Mouse (Mus musculus): Measurements from ENCODE around the gene Mcm6. TPM values are rescaled to one million over a fixed set of nuclear protein-coding genes. Genes with fewer than 3 reads are reported as not detected.
A peak's percentile ranks its signal among the peaks of the same experiment; 100 is the strongest.

The Mcm6 gene
- 266 and 268 TPM in 2 replicates for polyA plus RNA-seq (2015; fragmentation: Nextera tagmentation; extraction: Ambion mirVana)

DNA sequence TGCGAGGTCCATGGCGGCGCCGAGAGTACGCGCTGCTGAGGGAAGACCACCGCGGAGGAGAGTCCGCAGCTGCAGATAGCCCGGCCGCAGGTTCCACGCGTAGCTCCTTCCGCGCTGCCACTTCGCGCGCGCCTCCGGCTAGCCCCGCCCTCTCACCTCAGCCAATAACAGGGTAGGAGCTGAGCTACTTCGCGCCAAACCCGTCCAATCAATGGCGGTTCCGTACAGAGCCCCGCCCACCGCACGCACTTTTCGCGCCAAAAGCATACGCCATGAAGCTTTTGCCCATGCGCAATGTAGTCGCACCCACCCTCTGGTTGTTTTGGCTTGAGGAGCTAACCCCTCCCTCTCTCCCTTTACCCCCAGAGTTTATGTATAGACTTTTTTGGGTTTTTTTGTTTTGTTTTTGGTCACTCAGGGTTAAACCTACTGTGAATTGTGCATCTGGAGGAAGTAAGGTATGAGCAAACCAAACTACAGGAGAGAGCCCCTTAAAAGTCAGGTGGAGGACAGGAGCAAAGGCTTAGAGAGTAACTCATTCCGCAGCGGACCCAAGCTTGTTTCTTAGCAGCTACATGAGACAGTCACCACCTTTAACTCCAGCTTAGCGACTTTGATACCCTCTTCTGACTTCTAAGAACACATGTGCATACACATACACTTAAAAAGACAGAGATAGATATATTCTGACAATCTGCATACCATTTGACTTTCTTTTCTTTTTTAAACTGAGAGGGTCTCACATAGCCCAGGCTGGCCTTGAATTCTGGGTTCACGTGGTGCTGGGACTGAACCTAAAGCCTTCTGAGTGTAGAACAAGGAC is at the start of gene Mcm6:
TSS of gene Mcm6 (minus strand) at position 111 of the 823 bp plus-strand sequence.
- Histone ChIP-seq H3K36me3 (peaks cover 31% of the 10 kb centered on the region), H3K27me3 (no peaks in the 10 kb centered on the region)
- WGBS: 2% methylated on average over 38 of the region's 38 CpGs

DNA sequence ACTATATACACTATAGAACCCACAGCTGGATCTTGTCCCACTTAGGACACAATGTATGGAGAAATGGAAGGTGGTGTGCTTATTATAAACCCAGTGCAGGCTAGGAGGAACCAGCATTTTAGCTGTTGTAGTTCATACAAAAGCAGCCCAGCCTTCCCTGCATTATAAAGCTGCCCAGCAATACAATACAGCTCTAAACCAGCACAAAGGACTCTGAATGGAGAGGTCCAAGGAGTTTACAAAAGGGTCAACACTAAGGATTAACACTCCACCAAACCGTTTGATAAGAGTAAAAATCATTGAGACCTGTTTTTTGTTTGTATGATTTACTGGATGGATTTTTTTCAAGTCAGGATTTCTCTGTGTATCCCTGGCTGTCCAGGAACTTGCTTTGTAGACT is 47.4 kb upstream of the Mcm6 start:
- H3K9ac ChIP-seq: no peak overlapping the region
- H3K4me1 ChIP-seq: peaks cover 16% of the 10 kb centered on the region
- H3K9me3 ChIP-seq: no peaks in the 10 kb centered on the region
- WGBS: 46% methylated on average over 1 of the region's 1 CpGs
- H3K27ac ChIP-seq: 0 out of 2 replicates have a peak overlapping the region, but pooled peaks have one; percentile 31
- H3K4me3 ChIP-seq: no peak overlapping the region
- H3K4me2 ChIP-seq: no peak overlapping the region
- peaks cover 14% of the 10 kb centered on the region for H3K36me3 ChIP-seq
- no peaks in the 10 kb centered on the region for H3K27me3 ChIP-seq
- no peak for ATAC-seq (ENCODE audit: borderline replicate concordance, extremely low read depth, low FRiP score, low TSS enrichment)

More for the DNA sequence above, at the start of gene Mcm6:
- Histone ChIP-seq H3K4me2 (peak within 1 kb of the TSS; percentile 60), H3K4me3 (peak within 1 kb of the TSS; percentile 62), H3K27ac (peak within 1 kb of the TSS; percentile 90), H3K9me3 (no peaks in the 10 kb centered on the region), H3K9ac (peak within 1 kb of the TSS; percentile 72), H3K4me1 (peaks cover 20% of the 10 kb centered on the region)
- ATAC-seq (ENCODE audit: borderline replicate concordance, extremely low read depth, low FRiP score, low TSS enrichment): peak; percentile 99

DNA sequence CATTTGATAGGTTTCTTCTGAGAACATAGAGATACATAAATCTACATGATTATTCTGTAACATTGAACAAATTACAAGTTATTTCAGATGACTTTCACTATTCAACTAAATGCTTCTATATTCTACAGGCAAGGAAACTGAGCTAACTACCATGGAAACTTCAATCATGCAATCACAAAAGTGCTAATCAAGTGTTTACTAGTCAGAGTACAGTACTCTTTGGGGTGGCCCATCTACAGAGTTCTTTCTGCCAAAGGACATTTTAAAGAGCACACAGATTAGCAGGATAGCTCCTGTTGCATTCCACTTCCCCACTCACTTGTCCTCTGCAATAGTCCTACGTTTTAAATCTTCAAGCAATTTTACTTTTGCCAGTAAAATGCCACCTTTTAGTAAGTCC is 46.2 kb upstream of the Mcm6 start:
- no peaks in the 10 kb centered on the region for H3K27me3 ChIP-seq
- no peak overlapping the region for H3K9ac ChIP-seq
- H3K36me3 ChIP-seq: peaks cover 22% of the 10 kb centered on the region
- H3K9me3 ChIP-seq: no peaks in the 10 kb centered on the region
- H3K27ac ChIP-seq: peak overlapping the region; percentile 37; the same call in 1 of the 2 replicates
- 64% methylated on average over 1 of the region's 1 CpGs for WGBS
- H3K4me3 ChIP-seq: no peak overlapping the region
- no peak for ATAC-seq (ENCODE audit: borderline replicate concordance, extremely low read depth, low FRiP score, low TSS enrichment)
- H3K4me2 ChIP-seq: no peak overlapping the region
- H3K4me1 ChIP-seq: peaks cover 20% of the 10 kb centered on the region

DNA sequence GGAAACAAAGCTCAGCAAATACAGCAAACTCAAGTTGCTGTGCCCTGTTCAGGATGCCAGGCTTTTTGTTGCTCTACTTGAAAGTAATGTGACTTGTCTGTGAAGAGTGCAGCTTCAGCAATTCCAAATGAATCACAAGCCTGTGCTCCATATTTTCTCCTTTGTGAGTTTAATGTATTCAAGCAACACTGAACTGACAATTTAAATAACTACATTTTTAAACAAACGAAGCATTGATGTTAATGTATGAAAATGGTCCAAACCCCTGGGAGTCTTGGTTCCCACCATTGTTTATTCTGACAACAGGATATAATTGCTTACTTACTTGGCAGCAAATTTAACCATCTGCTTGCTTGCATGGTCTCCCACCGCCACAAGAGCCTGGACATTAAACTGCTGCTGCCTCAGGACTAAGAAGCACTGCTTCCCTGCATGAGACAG is 45.6 kb upstream of the Mcm6 start:
- H3K27ac ChIP-seq: peak overlapping the region; percentile 63
- H3K9ac ChIP-seq: no peak overlapping the region
- H3K27me3 ChIP-seq: no peaks in the 10 kb centered on the region
- H3K9me3 ChIP-seq: no peaks in the 10 kb centered on the region
- H3K4me1 ChIP-seq: peaks cover 25% of the 10 kb centered on the region
- 42% methylated on average over 2 of the region's 2 CpGs for WGBS
- peak; percentile 87; the same call in 1 of the 2 replicates for ATAC-seq (ENCODE audit: borderline replicate concordance, extremely low read depth, low FRiP score, low TSS enrichment)
- H3K4me2 ChIP-seq: no peak overlapping the region
- peaks cover 22% of the 10 kb centered on the region for H3K36me3 ChIP-seq
- no peak overlapping the region for H3K4me3 ChIP-seq

DNA sequence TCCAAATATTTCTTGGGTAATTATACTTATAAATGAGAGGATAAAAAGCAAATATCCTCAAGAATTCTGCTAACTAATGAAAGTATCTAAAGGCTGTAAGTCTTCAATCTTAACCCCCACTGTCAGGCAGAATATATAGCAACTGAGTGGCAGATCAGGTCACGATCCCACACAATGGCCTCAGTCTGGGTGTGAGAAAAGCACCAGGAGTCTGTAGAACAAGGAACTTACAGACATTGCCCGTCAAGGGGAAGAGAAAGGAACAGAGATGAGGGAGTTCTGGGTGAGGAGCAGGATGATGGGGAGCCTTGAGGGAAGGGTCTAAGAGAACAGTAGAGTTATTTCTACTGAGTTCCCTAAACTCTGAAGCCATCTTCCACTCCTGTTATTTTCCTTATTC is 41.5 kb upstream of the Mcm6 start:
- no peak overlapping the region for H3K4me2 ChIP-seq
- H3K36me3 ChIP-seq: peaks cover 38% of the 10 kb centered on the region
- no peak overlapping the region for H3K9ac ChIP-seq
- H3K9me3 ChIP-seq: no peaks in the 10 kb centered on the region
- H3K4me3 ChIP-seq: no peak overlapping the region
- 67% methylated on average over 2 of the region's 2 CpGs for WGBS
- ATAC-seq (ENCODE audit: borderline replicate concordance, extremely low read depth, low FRiP score, low TSS enrichment): no peak
- no peaks in the 10 kb centered on the region for H3K27me3 ChIP-seq
- H3K4me1 ChIP-seq: peaks cover 21% of the 10 kb centered on the region
- no peak overlapping the region for H3K27ac ChIP-seq

GRCm38 (mm10) chr1:128399941-128400915 is 40.8 kb upstream of the Mcm6 start:
- no peak overlapping the region for H3K9ac ChIP-seq
- peaks cover 38% of the 10 kb centered on the region for H3K36me3 ChIP-seq
- no peaks in the 10 kb centered on the region for H3K9me3 ChIP-seq
- WGBS: 68% methylated on average over 5 of the region's 5 CpGs
- peaks cover 16% of the 10 kb centered on the region for H3K4me1 ChIP-seq
- no peak for ATAC-seq (ENCODE audit: borderline replicate concordance, extremely low read depth, low FRiP score, low TSS enrichment)
- no peak overlapping the region for H3K27ac ChIP-seq
- no peak overlapping the region for H3K4me2 ChIP-seq
- H3K27me3 ChIP-seq: no peaks in the 10 kb centered on the region
- H3K4me3 ChIP-seq: no peak overlapping the region

DNA sequence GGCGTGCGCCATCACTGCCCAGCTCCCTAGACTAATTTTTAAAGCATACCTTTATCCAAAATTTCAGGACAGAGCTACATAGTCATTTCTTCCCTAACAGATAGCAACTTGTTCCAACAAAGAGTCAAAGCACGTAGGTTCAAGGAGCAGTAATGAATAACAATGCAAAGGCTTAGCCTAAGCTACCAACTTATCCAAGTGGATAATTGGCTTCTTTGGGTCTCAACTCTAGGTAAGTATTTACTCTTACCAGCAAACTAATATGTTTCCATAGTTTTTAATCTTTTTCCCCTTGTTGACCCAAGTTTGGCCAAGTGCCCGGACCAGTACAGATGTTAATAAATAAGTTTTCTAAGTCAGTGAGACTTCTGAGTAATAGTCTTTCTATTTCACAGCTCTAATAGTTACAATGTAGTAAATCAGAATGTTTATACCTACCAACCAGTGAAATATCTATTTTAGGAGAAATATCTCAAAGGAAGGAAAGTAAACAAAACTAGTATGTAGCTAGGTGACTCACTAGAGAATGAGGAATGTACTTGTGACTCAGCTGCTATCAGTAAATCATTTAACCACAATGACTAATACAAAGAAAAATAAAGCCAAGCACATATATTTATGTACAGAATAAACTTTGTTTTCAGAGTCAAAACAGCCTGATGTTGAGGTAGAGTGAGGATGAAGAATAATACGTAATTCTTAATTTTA is 39.4 kb upstream of the Mcm6 start:
- Histone ChIP-seq H3K4me2 (no peak overlapping the region), H3K27ac (no peak overlapping the region), H3K9ac (no peak overlapping the region), H3K9me3 (no peaks in the 10 kb centered on the region), H3K4me1 (peaks cover 9% of the 10 kb centered on the region; the same call in 1 of the 2 replicates), H3K27me3 (no peaks in the 10 kb centered on the region), H3K36me3 (peaks cover 34% of the 10 kb centered on the region), H3K4me3 (no peak overlapping the region)
- 78% methylated on average over 5 of the region's 5 CpGs for WGBS
- no peak for ATAC-seq (ENCODE audit: borderline replicate concordance, extremely low read depth, low FRiP score, low TSS enrichment)

DNA sequence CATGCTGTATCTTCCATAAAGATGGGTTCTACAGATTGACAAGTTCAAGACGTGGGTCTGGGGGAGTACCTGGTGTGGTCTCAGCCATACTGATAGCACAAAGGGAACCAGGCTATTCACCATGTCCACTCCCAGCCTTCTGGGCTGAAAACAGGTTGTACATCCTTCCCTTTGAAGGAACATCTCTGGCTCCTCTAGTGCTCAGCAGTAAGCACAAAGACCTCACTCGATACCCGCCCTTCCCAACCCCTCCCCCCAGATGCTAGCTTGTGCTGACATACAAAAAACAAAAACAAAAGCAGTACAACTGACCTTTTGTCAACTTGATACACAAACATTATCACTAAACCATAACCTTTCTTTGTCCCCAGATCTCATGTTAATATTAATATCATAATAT is 35.2 kb upstream of the Mcm6 start:
- Histone ChIP-seq H3K27me3 (no peaks in the 10 kb centered on the region), H3K36me3 (peaks cover 28% of the 10 kb centered on the region), H3K9ac (no peak overlapping the region), H3K4me1 (no peaks in the 10 kb centered on the region), H3K9me3 (no peaks in the 10 kb centered on the region), H3K4me3 (no peak overlapping the region), H3K27ac (no peak overlapping the region), H3K4me2 (no peak overlapping the region)
- no peak for ATAC-seq (ENCODE audit: borderline replicate concordance, extremely low read depth, low FRiP score, low TSS enrichment)
- WGBS: 89% methylated on average over 3 of the region's 3 CpGs

- H3K9me3 ChIP-seq: no peaks in the 10 kb centered on the region
- no peak overlapping the region for H3K9ac ChIP-seq
- 88% methylated on average over 2 of the region's 2 CpGs for WGBS
- H3K4me2 ChIP-seq: no peak overlapping the region
- no peak for ATAC-seq (ENCODE audit: borderline replicate concordance, extremely low read depth, low FRiP score, low TSS enrichment)
- H3K4me1 ChIP-seq: no peaks in the 10 kb centered on the region
- no peaks in the 10 kb centered on the region for H3K27me3 ChIP-seq
- H3K27ac ChIP-seq: no peak overlapping the region
- H3K4me3 ChIP-seq: no peak overlapping the region
- peaks cover 24% of the 10 kb centered on the region for H3K36me3 ChIP-seq
These were observed 32.9 kb upstream of the Mcm6 start for GRCm38 (mm10) chr1:128392382-128392781.

- 91% methylated on average over 7 of the region's 7 CpGs for WGBS
- no peaks in the 10 kb centered on the region for H3K9me3 ChIP-seq
- H3K27ac ChIP-seq: no peak overlapping the region
- H3K4me3 ChIP-seq: no peak overlapping the region
- peaks cover 50% of the 10 kb centered on the region for H3K36me3 ChIP-seq
- no peaks in the 10 kb centered on the region for H3K4me1 ChIP-seq
- ATAC-seq (ENCODE audit: borderline replicate concordance, extremely low read depth, low FRiP score, low TSS enrichment): no peak
- H3K27me3 ChIP-seq: no peaks in the 10 kb centered on the region
- H3K9ac ChIP-seq: no peak overlapping the region
- no peak overlapping the region for H3K4me2 ChIP-seq
These were observed 27.0 kb upstream of the Mcm6 start for GRCm38 (mm10) chr1:128386487-128386886.

DNA sequence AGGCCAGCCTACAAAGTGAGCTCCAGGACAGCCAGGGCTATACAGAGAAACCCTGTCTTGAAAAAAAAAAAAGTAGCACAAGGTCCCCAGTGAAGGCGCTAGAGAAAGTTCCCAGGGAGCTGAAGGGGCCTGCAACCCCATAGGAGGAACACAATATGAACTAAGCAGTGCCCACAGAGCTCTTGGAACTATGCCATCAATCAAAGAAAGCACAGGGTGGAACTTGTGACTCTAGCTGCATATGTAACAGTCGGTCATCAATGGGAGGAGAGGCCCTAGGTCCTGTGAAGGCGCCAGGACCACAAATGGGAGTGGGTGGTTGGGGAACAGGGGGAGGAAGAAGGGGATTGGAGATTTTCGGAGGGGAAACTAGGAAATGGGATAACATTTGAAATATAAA is 17.4 kb upstream of the Mcm6 start:
- Histone ChIP-seq H3K27me3 (no peaks in the 10 kb centered on the region), H3K9ac (no peak overlapping the region), H3K4me3 (no peak overlapping the region), H3K36me3 (peaks cover 35% of the 10 kb centered on the region), H3K4me1 (no peaks in the 10 kb centered on the region), H3K4me2 (no peak overlapping the region), H3K9me3 (no peaks in the 10 kb centered on the region), H3K27ac (no peak overlapping the region)
- no peak for ATAC-seq (ENCODE audit: borderline replicate concordance, extremely low read depth, low FRiP score, low TSS enrichment)
- 94% methylated on average over 4 of the region's 4 CpGs for WGBS
